Mouse (Mus musculus): ENCODE data around the gene Gm43518. TPM values are rescaled to one million over a fixed set of nuclear protein-coding genes. Genes with fewer than 3 reads are reported as not detected.

Gm43518 gene
- polyA plus RNA-seq, 1 experiment, result not detected

DNA sequence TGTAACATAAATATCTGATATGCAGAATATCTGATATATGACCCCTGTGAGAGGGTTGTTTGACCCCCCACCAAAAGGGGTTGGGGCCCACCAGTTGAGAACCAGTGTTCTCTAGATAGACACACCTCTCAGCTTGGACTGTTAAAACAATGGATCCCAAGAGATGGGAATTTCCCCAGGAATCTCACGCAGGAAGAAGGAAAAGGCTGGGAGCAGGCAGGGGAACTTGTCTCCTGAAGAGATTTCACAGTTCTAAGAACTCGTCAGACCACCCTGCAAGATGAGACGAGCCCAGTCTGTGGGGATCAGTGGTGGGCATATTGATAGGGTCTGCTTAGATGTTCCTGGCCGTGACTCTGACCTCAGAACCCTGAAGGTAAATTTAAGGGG, 52.8 kb downstream of the Gm43518 start:
- Histone ChIP-seq H3K4me1 (ENCODE audit: control insufficient read depth) (peaks cover 17% of the 10 kb centered on the region), H3K4me3 (replicated peaks) (no peak overlapping the region), H3K27me3 (ENCODE audit: control insufficient read depth) (peaks cover 16% of the 10 kb centered on the region), H3K36me3 (ENCODE audit: control insufficient read depth) (peaks cover 5% of the 10 kb centered on the region; the same call in 1 of the 2 replicates), H3K9me3 (ENCODE audit: control insufficient read depth, low read length) (no peaks in the 10 kb centered on the region)
- no peak for TF ChIP-seq TAL1 (IDR thresholded peaks at IDR 0.05; ENCODE audit: low read length)
- no peak for TF ChIP-seq GATA1 (IDR thresholded peaks at IDR 0.05; ENCODE audit: low read length)

- H3K9me3 ChIP-seq (ENCODE audit: control insufficient read depth, low read length), result no peaks in the 10 kb centered on the region
- no peak for TF ChIP-seq GATA1 (IDR thresholded peaks at IDR 0.05; ENCODE audit: low read length)
- H3K27me3 ChIP-seq (ENCODE audit: control insufficient read depth), result peaks cover 9% of the 10 kb centered on the region
- peaks cover 5% of the 10 kb centered on the region; the same call in 1 of the 2 replicates for H3K36me3 ChIP-seq (ENCODE audit: control insufficient read depth)
- H3K4me3 ChIP-seq (replicated peaks), result no peak overlapping the region
- H3K4me1 ChIP-seq (ENCODE audit: control insufficient read depth), result peaks cover 17% of the 10 kb centered on the region
Measured at GRCm38 (mm10) chr5:123980521-123981249, 53.5 kb downstream of the Gm43518 start.

DNA sequence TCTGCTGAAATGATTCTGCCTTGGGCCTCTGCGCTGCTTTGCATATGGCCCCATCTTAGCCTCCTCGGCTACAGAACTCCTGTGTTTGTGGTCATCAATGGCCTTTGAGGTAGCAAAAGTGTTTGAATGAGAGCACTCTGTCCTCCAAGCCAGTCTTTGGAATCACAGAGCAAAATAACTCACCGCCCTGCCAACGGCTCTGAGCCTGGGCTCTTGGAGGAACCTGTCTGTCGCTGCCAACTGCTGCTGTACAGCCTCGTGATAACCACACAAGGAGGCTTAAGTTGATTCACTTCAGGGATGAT, 54.0 kb downstream of the Gm43518 start:
- Histone ChIP-seq H3K36me3 (ENCODE audit: control insufficient read depth) (peaks cover 5% of the 10 kb centered on the region; the same call in 1 of the 2 replicates), H3K9me3 (ENCODE audit: control insufficient read depth, low read length) (no peaks in the 10 kb centered on the region), H3K27me3 (ENCODE audit: control insufficient read depth) (peaks cover 4% of the 10 kb centered on the region; the same call in 1 of the 2 replicates), H3K4me3 (replicated peaks) (no peak overlapping the region), H3K4me1 (ENCODE audit: control insufficient read depth) (peaks cover 13% of the 10 kb centered on the region)
- no peak for TF ChIP-seq TAL1 (IDR thresholded peaks at IDR 0.05; ENCODE audit: low read length)
- no peak for TF ChIP-seq GATA1 (IDR thresholded peaks at IDR 0.05; ENCODE audit: low read length)

DNA sequence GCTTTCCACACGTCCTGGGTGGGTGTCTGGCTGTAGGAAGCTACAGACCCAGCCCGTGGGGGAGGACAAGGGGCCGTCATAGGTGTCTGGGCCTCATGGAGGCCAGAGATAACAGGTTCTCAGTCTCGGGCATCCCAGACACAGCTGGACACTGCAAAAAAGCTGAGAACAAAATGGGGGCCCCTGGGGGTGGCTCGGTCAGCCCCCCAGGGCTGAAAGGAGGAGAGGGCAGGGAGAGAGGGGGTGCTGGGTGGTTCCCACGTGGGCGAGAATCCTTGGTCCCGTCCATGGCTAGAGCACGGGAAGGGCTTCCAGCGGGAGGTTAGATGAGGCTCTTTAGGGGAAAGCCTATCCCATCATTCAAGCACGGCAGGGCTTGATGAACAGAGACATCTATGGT, 55.6 kb downstream of the Gm43518 start:
- Histone ChIP-seq H3K4me1 (ENCODE audit: control insufficient read depth) (peaks cover 20% of the 10 kb centered on the region), H3K36me3 (ENCODE audit: control insufficient read depth) (peaks cover 5% of the 10 kb centered on the region; the same call in 1 of the 2 replicates), H3K4me3 (replicated peaks) (no peak overlapping the region), H3K9me3 (ENCODE audit: control insufficient read depth, low read length) (no peaks in the 10 kb centered on the region), H3K27me3 (ENCODE audit: control insufficient read depth) (no peaks in the 10 kb centered on the region)
- TF ChIP-seq GATA1 (IDR thresholded peaks at IDR 0.05; ENCODE audit: low read length) (no peak), TAL1 (IDR thresholded peaks at IDR 0.05; ENCODE audit: low read length) (no peak)

GRCm38 (mm10) chr5:123985434-123985833, 58.2 kb downstream of the Gm43518 start:
- no peaks in the 10 kb centered on the region for H3K9me3 ChIP-seq (ENCODE audit: control insufficient read depth, low read length)
- H3K4me1 ChIP-seq (ENCODE audit: control insufficient read depth), result peaks cover 19% of the 10 kb centered on the region
- TF ChIP-seq TAL1 (IDR thresholded peaks at IDR 0.05; ENCODE audit: low read length) (no peak), GATA1 (IDR thresholded peaks at IDR 0.05; ENCODE audit: low read length) (no peak)
- peaks cover 12% of the 10 kb centered on the region for H3K36me3 ChIP-seq (ENCODE audit: control insufficient read depth)
- H3K27me3 ChIP-seq (ENCODE audit: control insufficient read depth), result no peaks in the 10 kb centered on the region
- no peak overlapping the region for H3K4me3 ChIP-seq (replicated peaks)

- Histone ChIP-seq H3K27me3 (ENCODE audit: control insufficient read depth) (no peaks in the 10 kb centered on the region), H3K9me3 (ENCODE audit: control insufficient read depth, low read length) (no peaks in the 10 kb centered on the region), H3K4me3 (replicated peaks) (no peak overlapping the region), H3K36me3 (ENCODE audit: control insufficient read depth) (peaks cover 23% of the 10 kb centered on the region), H3K4me1 (ENCODE audit: control insufficient read depth) (peaks cover 19% of the 10 kb centered on the region)
- TF ChIP-seq TAL1 (IDR thresholded peaks at IDR 0.05; ENCODE audit: low read length) (no peak), GATA1 (IDR thresholded peaks at IDR 0.05; ENCODE audit: low read length) (no peak)
Measured at GRCm38 (mm10) chr5:123986925-123987324, 59.7 kb downstream of the Gm43518 start.

- TF ChIP-seq TAL1 (IDR thresholded peaks at IDR 0.05; ENCODE audit: low read length), result no peak
- TF ChIP-seq GATA1 (IDR thresholded peaks at IDR 0.05; ENCODE audit: low read length), result no peak
- peaks cover 26% of the 10 kb centered on the region for H3K36me3 ChIP-seq (ENCODE audit: control insufficient read depth)
Measured at GRCm38 (mm10) chr5:123987511-123987910, 60.3 kb downstream of the Gm43518 start.

More at GRCm38 (mm10) chr5:123987511-123987910, 60.3 kb downstream of the Gm43518 start:
- H3K9me3 ChIP-seq (ENCODE audit: control insufficient read depth, low read length), result no peaks in the 10 kb centered on the region
- no peak overlapping the region for H3K4me3 ChIP-seq (replicated peaks)
- H3K27me3 ChIP-seq (ENCODE audit: control insufficient read depth), result no peaks in the 10 kb centered on the region
- peaks cover 15% of the 10 kb centered on the region for H3K4me1 ChIP-seq (ENCODE audit: control insufficient read depth)

Other genes starting within 250 kb of the Gm43518 start
- gene Clip1, start 242.8 kb upstream of the Gm43518 start, polyA plus RNA-seq (2012), result 0.92 and 1.1 TPM in 2 replicates
- gene Zcchc8, start 206.3 kb upstream of the Gm43518 start, polyA plus RNA-seq (2012), result 4.5 and 5.7 TPM in 2 replicates
- gene Rsrc2, start 178.0 kb upstream of the Gm43518 start, polyA plus RNA-seq (2012), result 1.4 and 1.7 TPM in 2 replicates
- gene Kntc1, start 177.7 kb upstream of the Gm43518 start, polyA plus RNA-seq (2012), result 0.95 and 1.2 TPM in 2 replicates
- not detected in 2 replicates for gene Hcar2, start 61.9 kb upstream of the Gm43518 start, polyA plus RNA-seq (2012)
- gene Hcar1, start 47.4 kb upstream of the Gm43518 start, polyA plus RNA-seq (2012), result not detected in 2 replicates
- gene Denr, start 20.2 kb upstream of the Gm43518 start, polyA plus RNA-seq (2012), result 4.7 and 5.6 TPM in 2 replicates
- 0.05 and 0.65 TPM in 2 replicates for gene Ccdc62, start 3.3 kb downstream of the Gm43518 start, polyA plus RNA-seq (2012)
- 0.37 and 0.38 TPM in 2 replicates for gene Hip1r, start 46.2 kb downstream of the Gm43518 start, polyA plus RNA-seq (2012)
- 19.6 and 21.1 TPM in 2 replicates for gene Vps37b, start 104.9 kb downstream of the Gm43518 start, polyA plus RNA-seq (2012)
- gene Abcb9, start 168.4 kb downstream of the Gm43518 start, polyA plus RNA-seq (2012), result 3.7 and 4.7 TPM in 2 replicates
- gene Ogfod2, start 184.9 kb downstream of the Gm43518 start, polyA plus RNA-seq (2012), result 8.6 and 8.7 TPM in 2 replicates
- gene Arl6ip4, start 188.7 kb downstream of the Gm43518 start, polyA plus RNA-seq (2012), result 14.6 and 17.3 TPM in 2 replicates